Mouse (Mus musculus) liver, embryonic 13.5 days (tissue): ENCODE measurements around the gene Gmppa. TPM values are rescaled to one million over a fixed set of nuclear protein-coding genes. Genes with fewer than 3 reads are reported as not detected.

Experiments
- ATAC-seq: fragments of 200-750 bp; cut with Nextera tagmentation; 2 replicates; pipeline ENCODE4 v1.8.0; 2017; ENCODE audit warnings: low read depth, mild to moderate bottlenecking, moderate number of reproducible peaks, moderate library complexity
- DNase-seq: peaks from one replicate; pipeline ENCODE4 v3.0.0; 2022
- H3K27ac ChIP-seq: fragments of 300-500 bp; sonication (generic); 2 replicates; pipeline ENCODE4 v1.5.1; 2015; ENCODE audit warnings: moderate library complexity, mild to moderate bottlenecking, inconsistent platforms
- H3K27me3 ChIP-seq: fragments of 300-500 bp; sonication (generic); 2 replicates; pipeline ENCODE4 v1.6.1; 2015; ENCODE audit warnings: mild to moderate bottlenecking, inconsistent platforms
- H3K36me3 ChIP-seq: fragments of 300-500 bp; sonication (generic); 2 replicates; pipeline ENCODE4 v1.6.1; 2015; ENCODE audit warnings: mild to moderate bottlenecking, inconsistent platforms
- H3K4me1 ChIP-seq: fragments of 300-500 bp; sonication (generic); replicated peaks from 2 replicates; pipeline ENCODE4 v1.6.1; 2015; ENCODE audit warnings: inconsistent platforms
- H3K4me2 ChIP-seq: fragments of 300-500 bp; sonication (generic); 2 replicates; pipeline ENCODE4 v1.6.1; 2015; ENCODE audit warnings: inconsistent platforms, mild to moderate bottlenecking, moderate library complexity
- H3K4me3 ChIP-seq: fragments of 300-500 bp; sonication (generic); replicated peaks from 2 replicates; pipeline ENCODE4 v1.5.1; 2015; ENCODE audit warnings: mild to moderate bottlenecking, inconsistent platforms
- H3K9ac ChIP-seq: fragments of 300-500 bp; sonication (generic); 2 replicates; pipeline ENCODE4 v1.6.1; 2015; ENCODE audit warnings: mild to moderate bottlenecking, inconsistent platforms
- H3K9me3 ChIP-seq: fragments of 300-500 bp; sonication (generic); replicated peaks from 2 replicates; pipeline ENCODE4 v1.6.1; 2016; ENCODE audit warnings: inconsistent platforms
- WGBS: fragments of 180-500 bp; shearing (Covaris S2); methylation state at CpG from one replicate; pipeline ENCODE4 v1.1.7; 2015; ENCODE audit not compliant: insufficient replicate concordance; 5-methylcytosine and 5-hydroxymethylcytosine counted together
- polyA plus RNA-seq: library from polyadenylated mRNA; unstranded; fragments of >200 nt; fragmentation: Nextera tagmentation; extraction: Ambion mirVana; gene quantifications from 2 replicates; pipeline ENCODE4 v1.2.1, GENCODE M21; 2015

The Gmppa gene
- polyA plus RNA-seq, 1 experiment from 2014 or later = 37.1 TPM

DNA sequence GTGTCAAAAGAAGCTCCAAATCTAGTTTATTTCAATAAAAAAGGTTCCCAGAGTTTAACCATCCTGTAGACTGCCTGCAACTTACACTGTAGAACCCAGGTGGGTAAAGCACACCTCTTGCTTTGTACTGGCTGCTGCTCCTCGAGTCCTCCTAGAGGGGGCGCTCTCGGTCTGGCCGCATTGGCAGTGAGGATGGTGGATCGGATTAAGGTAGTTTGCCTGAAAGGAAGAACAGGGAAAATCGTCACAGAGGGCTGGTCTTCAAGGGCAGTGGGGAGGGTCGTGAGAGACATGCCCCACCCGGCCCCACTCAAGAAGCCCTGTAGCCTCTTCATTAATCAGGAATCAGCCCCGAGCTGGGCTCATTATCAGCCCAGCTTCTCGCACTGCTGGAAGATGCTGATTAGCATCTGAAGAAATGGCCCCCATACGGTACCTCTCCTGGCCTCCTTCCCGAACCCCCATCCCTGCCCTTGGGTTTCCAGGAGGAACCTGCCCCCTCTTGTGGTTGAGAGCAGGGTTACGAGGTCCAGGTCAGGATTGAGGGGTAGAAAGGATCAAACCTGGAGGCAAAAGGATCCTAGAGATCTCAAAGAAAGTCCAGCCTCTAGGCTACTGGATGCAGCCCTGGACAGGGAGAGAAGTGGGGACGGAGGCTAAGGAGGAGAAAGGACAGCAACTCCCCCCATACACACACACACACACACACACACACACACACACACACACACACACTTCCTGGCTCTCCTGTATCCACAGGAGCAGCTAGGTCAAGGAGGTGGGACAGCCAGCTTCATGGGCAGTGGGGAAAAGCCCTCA is 21.2 kb downstream of the Gmppa start:
- Histone ChIP-seq H3K27me3 (peaks cover 85% of the 10 kb centered on the region), H3K4me2 (no peak overlapping the region), H3K9me3 (no peaks in the 10 kb centered on the region), H3K36me3 (no peaks in the 10 kb centered on the region), H3K9ac (no peak overlapping the region), H3K27ac (no peak overlapping the region), H3K4me3 (no peak overlapping the region), H3K4me1 (peaks cover 35% of the 10 kb centered on the region)
- 8% methylated on average over 13 of the region's 14 CpGs for WGBS
- no peak for ATAC-seq
- no peak for DNase-seq

DNA sequence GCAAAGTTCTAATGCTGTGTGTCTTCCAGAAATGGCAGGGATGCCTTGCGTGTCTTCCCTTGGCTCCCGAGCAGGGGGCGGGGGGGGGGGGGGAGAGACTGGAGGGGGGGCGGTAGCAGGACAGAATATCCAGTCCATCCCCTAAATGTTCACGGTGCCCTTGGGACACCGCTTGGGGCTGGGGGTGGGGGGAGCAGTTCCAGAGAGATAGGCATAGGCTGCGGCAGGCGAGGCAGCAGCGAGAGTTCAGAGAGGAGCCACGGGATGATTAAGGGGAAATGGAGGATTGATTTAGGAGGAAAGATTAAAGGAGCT is 21.9 kb downstream of the Gmppa start:
- H3K27ac ChIP-seq = no peak overlapping the region
- 5% methylated on average over 7 of the region's 10 CpGs for WGBS

DNA sequence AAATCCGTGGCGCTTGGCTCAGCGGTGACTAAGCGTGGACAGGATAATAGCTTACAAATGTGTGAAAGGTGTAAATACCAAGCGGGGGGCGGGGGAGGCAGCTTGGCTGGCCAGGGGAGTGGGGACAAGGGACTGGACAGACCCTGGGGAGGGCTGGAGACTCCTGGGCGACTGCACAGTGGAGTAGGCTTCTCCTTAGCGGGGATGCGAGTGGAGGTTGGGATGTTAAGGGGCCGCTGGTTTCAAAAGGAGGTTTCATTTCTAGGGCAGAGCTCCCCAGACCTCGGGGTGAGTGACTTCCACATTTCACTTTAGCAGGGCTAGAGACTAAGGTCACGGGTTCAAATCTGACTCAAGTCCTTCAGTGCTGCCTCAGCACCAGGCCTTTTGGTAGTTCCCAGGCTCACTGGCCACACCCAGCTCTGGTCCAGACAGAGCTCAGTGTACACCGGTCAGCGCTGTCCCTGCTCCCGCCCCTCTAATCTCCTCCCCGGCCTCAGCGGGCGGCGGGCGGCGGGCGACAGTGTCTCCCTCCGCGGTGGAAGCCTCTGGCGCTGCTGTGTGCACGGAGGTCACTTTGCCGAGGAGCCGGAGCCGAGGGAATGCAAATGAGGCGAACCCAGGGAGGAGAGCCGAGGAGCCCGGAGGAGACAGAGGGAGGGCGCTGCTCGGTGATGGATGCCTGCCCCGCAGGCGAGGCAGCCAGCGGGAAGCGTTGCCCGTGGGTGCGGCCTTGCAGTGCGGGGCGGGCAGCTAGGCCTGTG is 22.5 kb downstream of the Gmppa start:
- WGBS = 5% methylated on average over 42 of the region's 42 CpGs
- DNase-seq = no peak
- Histone ChIP-seq H3K36me3 (no peaks in the 10 kb centered on the region), H3K27ac (peak overlapping the region; percentile 25; the same call in 1 of the 2 replicates), H3K4me2 (peak overlapping the region; percentile 65), H3K4me3 (peak overlapping the region; percentile 46), H3K9ac (peak overlapping the region; percentile 33; the same call in 1 of the 2 replicates), H3K4me1 (peaks cover 47% of the 10 kb centered on the region), H3K27me3 (peaks cover 73% of the 10 kb centered on the region), H3K9me3 (no peaks in the 10 kb centered on the region)
- ATAC-seq = peak; percentile 34

More for the DNA sequence above, 21.9 kb downstream of the Gmppa start:
- H3K4me1 ChIP-seq = peaks cover 42% of the 10 kb centered on the region
- H3K9me3 ChIP-seq = no peaks in the 10 kb centered on the region
- no peak overlapping the region for H3K9ac ChIP-seq
- H3K36me3 ChIP-seq = no peaks in the 10 kb centered on the region
- peak overlapping the region; percentile 65; the same call in 1 of the 2 replicates for H3K4me2 ChIP-seq
- H3K4me3 ChIP-seq = 0 out of 2 replicates have a peak overlapping the region, but pooled peaks have one; percentile 46
- DNase-seq = no peak
- H3K27me3 ChIP-seq = peaks cover 78% of the 10 kb centered on the region
- ATAC-seq = no peak

DNA sequence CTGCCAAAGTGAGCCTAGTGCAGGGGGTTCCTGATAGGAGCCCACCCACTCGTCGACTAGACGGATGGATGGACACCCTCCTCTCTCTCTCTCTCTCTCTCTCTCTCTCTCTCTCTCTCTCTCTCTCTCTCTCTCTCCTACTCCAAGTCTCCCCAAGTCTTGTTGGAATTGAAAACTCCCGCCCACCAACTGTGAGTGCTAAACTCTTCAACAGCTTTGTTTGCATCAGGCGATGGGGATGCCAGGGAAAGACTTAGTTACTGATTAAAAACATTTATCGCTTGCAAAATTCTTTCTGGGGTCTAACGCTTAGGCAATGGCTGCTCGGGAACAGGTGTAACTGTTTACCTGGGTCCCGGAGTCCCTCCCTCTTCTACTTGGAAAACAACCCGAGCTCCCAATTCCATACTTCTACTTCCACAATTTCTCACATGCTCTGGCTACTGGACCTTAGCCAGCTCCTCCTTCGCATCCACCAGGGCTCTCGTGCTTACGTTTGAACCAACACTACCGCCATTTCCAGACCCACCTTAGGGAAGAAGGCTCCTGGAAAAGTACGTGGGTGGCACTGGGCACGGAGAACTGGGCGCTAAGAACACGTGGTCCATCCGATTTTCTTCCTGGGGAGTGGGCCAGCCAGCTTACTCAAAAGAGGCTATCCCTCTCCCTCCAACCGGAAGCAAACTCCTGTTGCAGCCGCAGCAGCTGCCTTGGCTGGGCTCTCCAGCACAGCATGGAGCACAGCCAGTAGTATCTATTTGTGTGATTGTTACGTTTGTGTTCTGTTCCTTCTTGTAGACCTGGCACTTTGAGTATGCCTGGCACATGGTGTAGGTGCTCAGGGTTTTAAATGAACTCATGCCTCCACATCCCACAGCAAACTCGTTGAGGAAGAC is 23.3 kb downstream of the Gmppa start:
- 0 out of 2 replicates have a peak overlapping the region, but pooled peaks have one; percentile 33 for H3K9ac ChIP-seq
- H3K27me3 ChIP-seq = peaks cover 67% of the 10 kb centered on the region

DNA sequence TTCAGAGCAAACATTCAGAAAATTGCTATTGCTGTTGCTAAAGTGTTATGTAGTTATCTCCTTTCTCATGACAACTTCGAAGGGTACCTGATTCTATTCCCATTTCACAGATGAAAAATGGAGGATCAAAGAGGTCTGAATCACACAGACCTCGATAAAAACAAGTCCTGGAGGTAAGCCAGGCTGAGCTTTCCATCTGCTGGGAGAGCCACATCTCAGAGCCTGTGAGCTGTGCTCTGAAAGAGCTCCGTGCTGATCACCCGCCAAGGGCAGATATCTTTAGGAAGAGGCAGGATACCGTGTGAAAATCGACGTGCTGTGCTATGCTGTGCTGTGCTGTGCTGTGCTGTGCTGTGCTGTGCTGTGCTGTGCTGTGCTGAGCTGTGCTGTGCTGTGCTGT is 24.6 kb downstream of the Gmppa start:
- H3K9me3 ChIP-seq = no peaks in the 10 kb centered on the region
- H3K4me1 ChIP-seq = peaks cover 68% of the 10 kb centered on the region
- H3K36me3 ChIP-seq = no peaks in the 10 kb centered on the region
- DNase-seq (no peak), ATAC-seq (no peak)
- H3K9ac ChIP-seq = no peak overlapping the region
- 45% methylated on average over 7 of the region's 7 CpGs for WGBS
- no peak overlapping the region for H3K27ac ChIP-seq
- H3K27me3 ChIP-seq = peaks cover 61% of the 10 kb centered on the region
- H3K4me3 ChIP-seq = no peak overlapping the region
- no peak overlapping the region for H3K4me2 ChIP-seq

More for the DNA sequence above, 23.3 kb downstream of the Gmppa start:
- ATAC-seq (no peak), DNase-seq (no peak)
- H3K4me1 ChIP-seq = peaks cover 56% of the 10 kb centered on the region
- H3K9me3 ChIP-seq = no peaks in the 10 kb centered on the region
- H3K4me3 ChIP-seq = peak overlapping the region; percentile 46
- 13% methylated on average over 23 of the region's 23 CpGs for WGBS
- H3K4me2 ChIP-seq = peak overlapping the region; percentile 65
- no peaks in the 10 kb centered on the region for H3K36me3 ChIP-seq
- H3K27ac ChIP-seq = peak overlapping the region; percentile 25; the same call in 1 of the 2 replicates

DNA sequence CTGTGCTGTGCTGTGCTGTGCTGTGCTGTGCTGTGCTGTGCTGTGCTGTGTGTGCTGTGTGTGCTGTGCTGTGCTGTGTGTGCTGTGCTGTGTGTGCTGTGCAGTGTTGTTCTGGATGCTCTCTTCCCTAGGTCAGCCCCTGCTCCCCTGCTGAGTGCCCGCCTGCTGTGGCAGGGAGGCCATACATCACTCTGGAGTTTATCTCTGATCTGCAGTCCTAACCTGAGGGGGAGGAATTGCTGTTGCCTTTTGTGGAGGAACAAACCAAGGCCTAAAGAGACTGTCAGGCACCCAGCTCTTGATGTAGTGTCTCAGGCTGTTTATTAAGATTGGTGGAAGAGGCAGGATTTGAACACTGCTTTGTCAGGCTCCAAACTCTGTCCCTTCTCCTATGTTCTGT is 26.9 kb downstream of the Gmppa start:
- Histone ChIP-seq H3K27me3 (peaks cover 53% of the 10 kb centered on the region), H3K9me3 (no peaks in the 10 kb centered on the region), H3K4me3 (no peak overlapping the region), H3K36me3 (no peaks in the 10 kb centered on the region), H3K4me1 (peaks cover 60% of the 10 kb centered on the region), H3K27ac (peak overlapping the region; percentile 83), H3K9ac (0 out of 2 replicates have a peak overlapping the region, but pooled peaks have one; percentile 4), H3K4me2 (peak overlapping the region; percentile 67)
- 0% methylated on average over 1 of the region's 1 CpGs for WGBS
- peak; percentile 83 for ATAC-seq
- peak; percentile 60 for DNase-seq

DNA sequence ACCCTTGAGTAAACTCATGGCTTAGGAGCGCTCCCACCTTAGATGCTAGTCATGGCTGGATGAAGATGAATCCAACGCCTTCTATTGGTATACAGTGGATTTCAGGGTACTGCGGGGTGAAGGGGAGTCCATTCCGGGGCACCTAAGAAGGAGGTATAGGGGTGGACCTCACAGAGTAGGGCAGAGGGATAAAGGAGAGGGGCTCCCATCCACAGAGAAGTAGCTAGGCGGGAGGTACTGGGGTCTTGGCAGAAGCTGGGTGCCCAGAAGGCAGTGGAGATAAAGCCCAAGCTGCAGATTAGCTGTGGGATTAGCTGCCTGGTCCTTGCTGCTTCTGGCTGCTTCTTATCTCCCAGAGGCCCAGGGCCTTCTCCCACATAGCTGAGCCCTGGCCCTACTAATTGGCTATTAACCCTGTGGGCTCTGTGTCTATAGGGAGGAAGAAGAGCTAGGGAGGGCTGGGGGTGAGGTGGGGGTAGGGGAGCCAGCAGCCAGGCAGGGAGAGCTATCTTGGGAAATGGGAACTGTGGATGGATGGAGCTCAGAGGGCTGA is 28.0 kb downstream of the Gmppa start:
- Histone ChIP-seq H3K4me3 (peak overlapping the region; percentile 32), H3K9ac (peak overlapping the region; percentile 55), H3K9me3 (no peaks in the 10 kb centered on the region), H3K4me2 (peak overlapping the region; percentile 67), H3K36me3 (no peaks in the 10 kb centered on the region), H3K27me3 (peaks cover 53% of the 10 kb centered on the region), H3K4me1 (peaks cover 49% of the 10 kb centered on the region), H3K27ac (peak overlapping the region; percentile 83)
- 45% methylated on average over 5 of the region's 5 CpGs for WGBS
- DNase-seq (peak; percentile 62), ATAC-seq (peak; percentile 87)

DNA sequence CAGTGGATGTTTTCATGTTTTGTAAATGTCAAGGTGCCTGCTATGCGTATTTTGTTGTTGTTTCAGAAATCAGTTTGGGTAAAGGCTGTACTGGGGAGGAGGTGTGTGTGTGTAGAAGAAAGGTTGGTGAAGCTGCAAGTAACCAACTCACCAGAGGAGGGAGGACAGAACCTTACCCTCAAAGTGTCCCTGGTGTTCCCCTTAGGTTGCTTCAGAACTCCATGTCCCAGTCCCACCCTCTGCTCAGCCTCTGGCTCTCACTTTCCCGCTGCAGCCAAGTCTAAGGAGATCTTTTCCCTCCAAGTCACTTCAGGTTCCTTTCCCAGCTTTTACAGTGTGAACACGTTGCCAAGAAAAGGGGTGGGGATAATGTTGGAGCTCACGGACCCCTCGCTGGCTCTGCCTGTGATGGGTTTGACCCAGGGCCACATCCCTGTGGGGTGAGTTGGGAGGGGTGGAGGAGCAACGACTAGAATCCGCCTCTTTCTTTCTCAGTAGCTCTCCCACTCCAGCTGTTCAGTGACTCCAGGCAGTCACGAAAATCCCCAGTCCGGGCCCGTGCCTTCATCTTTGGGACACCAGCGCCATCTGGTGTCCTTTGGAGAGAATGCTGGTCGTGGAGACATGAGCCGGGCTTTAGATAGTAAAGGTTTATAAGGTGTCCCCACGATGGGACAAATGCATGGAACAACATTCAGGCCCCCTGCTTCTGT is 31.6 kb downstream of the Gmppa start:
- Histone ChIP-seq H3K9me3 (no peaks in the 10 kb centered on the region), H3K4me3 (no peak overlapping the region), H3K27ac (no peak overlapping the region), H3K36me3 (no peaks in the 10 kb centered on the region), H3K27me3 (peaks cover 68% of the 10 kb centered on the region), H3K4me2 (no peak overlapping the region), H3K4me1 (peaks cover 34% of the 10 kb centered on the region), H3K9ac (no peak overlapping the region)
- peak; percentile 7; the same call in 1 of the 2 replicates for ATAC-seq
- 7% methylated on average over 14 of the region's 14 CpGs for WGBS
- no peak for DNase-seq

DNA sequence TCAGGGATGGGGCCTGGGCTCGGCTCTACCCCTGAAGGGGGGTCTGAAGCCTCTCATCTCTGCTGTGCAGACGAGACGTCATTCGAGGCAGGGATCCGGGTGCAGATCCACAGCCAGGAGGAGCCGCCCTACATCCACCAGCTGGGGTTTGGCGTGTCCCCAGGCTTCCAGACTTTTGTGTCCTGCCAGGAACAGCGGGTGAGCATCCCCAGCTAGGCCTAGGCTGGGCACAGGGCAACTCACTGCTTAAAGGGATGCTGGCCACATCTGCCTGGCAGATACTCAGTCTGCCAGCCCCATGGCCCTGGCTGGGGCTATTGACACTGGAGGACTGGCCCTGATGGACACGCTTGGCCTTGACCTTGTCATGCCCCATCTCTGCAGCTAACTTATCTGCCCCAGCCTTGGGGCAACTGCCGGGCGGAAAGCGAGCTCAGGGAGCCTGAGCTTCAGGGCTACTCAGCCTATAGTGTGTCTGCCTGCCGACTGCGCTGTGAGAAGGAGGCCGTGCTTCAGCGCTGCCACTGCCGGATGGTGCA is 33.6 kb downstream of the Gmppa start:
- Histone ChIP-seq H3K4me2 (no peak overlapping the region), H3K27ac (no peak overlapping the region), H3K4me3 (no peak overlapping the region), H3K27me3 (peaks cover 79% of the 10 kb centered on the region), H3K4me1 (peaks cover 14% of the 10 kb centered on the region), H3K9me3 (no peaks in the 10 kb centered on the region), H3K9ac (no peak overlapping the region), H3K36me3 (peaks cover 4% of the 10 kb centered on the region; the same call in 1 of the 2 replicates)
- DNase-seq (no peak), ATAC-seq (no peak)
- WGBS = 71% methylated on average over 17 of the region's 17 CpGs

DNA sequence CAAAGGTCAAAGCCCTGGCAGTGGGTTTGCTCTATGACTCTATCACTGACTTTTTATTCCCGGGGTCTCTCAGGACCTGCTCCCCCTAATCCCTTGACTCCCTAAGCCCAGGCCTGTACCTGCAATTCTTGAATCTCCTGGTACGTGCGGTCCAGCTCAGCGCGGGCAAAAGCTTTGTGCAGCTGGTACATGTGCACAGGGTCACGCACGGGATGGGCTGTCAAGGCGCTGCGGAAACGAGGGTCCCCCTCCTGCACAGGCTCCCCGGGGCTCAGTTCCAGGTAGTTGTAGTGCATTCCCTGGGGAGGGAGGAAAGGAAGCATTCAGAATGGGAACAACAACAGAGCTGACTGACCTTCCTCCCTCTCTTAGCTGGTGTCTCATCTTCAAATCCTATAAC is 40.7 kb downstream of the Gmppa start:
- no peak overlapping the region for H3K4me3 ChIP-seq
- no peak for ATAC-seq
- no peak overlapping the region for H3K27ac ChIP-seq
- no peak for DNase-seq
- no peak overlapping the region for H3K4me2 ChIP-seq
- no peaks in the 10 kb centered on the region for H3K9me3 ChIP-seq
- no peak overlapping the region for H3K9ac ChIP-seq
- 88% methylated on average over 11 of the region's 11 CpGs for WGBS
- peaks cover 90% of the 10 kb centered on the region for H3K27me3 ChIP-seq
- peaks cover 30% of the 10 kb centered on the region for H3K4me1 ChIP-seq
- H3K36me3 ChIP-seq = peaks cover 26% of the 10 kb centered on the region
